Mouse (Mus musculus): ENCODE measurements around the gene Ep400. TPM values are rescaled to one million over a fixed set of nuclear protein-coding genes. Genes with fewer than 3 reads are reported as not detected.
A peak's percentile ranks its signal among the peaks of the same experiment; 100 is the strongest.
"Not testable (repeated sequence)": the region's sequence is repeated elsewhere in the genome, so short reads cannot be mapped to it uniquely, and the experiment has no call there.

Ep400 gene
- total RNA-seq, 1 experiment from 2014 or later, result 47.0 TPM

DNA sequence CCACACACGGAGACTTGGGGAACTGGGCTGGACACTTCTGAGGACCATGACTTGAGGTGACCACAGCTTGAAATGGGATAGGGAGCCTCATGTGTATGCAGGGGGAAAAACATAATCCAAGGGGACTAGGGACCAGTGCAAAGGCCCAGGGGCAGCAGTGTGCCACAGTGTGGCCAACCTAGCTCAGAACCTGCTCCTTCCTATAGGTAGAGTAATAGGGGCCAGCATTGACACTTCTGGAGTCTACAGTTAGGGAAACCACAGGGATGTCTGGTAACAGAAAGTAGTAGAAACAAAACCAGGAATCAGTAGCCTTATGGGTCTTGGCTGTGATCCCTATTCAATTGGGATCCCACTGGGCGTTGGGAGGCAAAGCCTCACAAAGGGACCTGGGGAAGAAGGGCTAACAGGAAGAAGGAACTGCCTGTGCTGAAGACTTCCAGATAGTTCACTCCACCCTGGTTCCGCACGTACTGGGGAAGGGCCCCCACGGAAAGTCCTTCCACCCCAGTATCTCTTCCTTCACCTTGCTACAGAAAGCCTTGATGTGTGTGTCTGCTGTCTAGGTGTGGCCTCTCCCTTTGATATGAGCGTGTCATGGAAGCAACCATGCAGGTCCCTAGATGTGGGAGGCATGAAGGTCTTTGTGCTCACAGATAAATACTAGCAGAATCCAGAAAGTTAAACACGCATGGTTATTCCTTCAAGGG, 11.2 kb upstream of the Ep400 start:
- ATAC-seq (replicated peaks in 1 of 2; ENCODE audit: insufficient read depth in 1 of 2, low FRiP score in 2 of 2, low TSS enrichment in 1 of 2, low read depth in 1 of 2, poor library complexity in 2 of 2, severe bottlenecking in 2 of 2), result no peak

- ATAC-seq (replicated peaks in 1 of 2; ENCODE audit: insufficient read depth in 1 of 2, low FRiP score in 2 of 2, low TSS enrichment in 1 of 2, low read depth in 1 of 2, poor library complexity in 2 of 2, severe bottlenecking in 2 of 2), result no peak; a peak in 1 of 4 replicates
Measured at GRCm38 (mm10) chr5:110780761-110781528, 10.4 kb upstream of the Ep400 start.

DNA sequence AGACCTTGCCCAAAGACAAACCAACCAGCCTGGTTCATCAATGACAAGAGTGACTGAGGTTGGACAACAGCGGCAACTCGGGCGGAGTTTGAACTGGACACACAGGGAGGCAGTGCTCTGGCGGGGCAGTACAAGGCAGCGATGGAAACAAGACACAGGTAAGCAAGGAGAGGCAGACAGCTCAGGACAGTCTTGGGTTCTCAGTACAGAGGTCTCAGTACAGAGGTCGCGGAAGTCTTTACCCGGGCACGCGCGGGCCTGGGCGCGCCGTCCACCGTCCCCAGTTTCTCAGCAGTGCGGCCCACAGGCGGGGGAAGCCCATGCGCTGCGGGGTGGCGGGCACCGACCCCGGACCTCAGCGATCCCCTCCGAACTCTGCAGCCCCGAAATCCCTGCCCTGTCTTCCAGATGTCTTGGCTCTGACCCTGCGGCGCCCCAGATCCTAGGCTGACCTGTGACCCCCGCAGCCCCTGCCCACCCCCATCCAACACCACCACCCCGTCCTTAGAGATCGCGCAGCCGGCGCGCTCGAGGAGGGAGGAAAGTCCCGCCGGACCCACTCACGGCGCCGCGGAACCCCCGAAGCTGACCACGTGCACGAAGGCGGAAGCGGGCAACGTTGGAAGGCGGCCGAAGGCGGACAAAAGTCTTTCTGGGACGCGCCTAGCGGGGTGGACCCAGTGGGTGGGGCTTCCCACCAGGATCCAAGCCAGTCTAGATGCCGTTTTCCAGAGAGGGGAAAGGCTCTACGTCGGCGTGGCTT, 9.7 kb upstream of the Ep400 start, which contains the start of gene Pus1:
Gene Pus1 (minus strand): TSS at position 662 of the 763 bp plus-strand sequence.
- ATAC-seq (replicated peaks in 1 of 2; ENCODE audit: insufficient read depth in 1 of 2, low FRiP score in 2 of 2, low TSS enrichment in 1 of 2, low read depth in 1 of 2, poor library complexity in 2 of 2, severe bottlenecking in 2 of 2), result peak; percentile 79 to 84

GRCm38 (mm10) chr5:110779276-110779997, 8.9 kb upstream of the Ep400 start:
- ATAC-seq (replicated peaks in 1 of 2; ENCODE audit: insufficient read depth in 1 of 2, low FRiP score in 2 of 2, low TSS enrichment in 1 of 2, low read depth in 1 of 2, poor library complexity in 2 of 2, severe bottlenecking in 2 of 2), result no peak

DNA sequence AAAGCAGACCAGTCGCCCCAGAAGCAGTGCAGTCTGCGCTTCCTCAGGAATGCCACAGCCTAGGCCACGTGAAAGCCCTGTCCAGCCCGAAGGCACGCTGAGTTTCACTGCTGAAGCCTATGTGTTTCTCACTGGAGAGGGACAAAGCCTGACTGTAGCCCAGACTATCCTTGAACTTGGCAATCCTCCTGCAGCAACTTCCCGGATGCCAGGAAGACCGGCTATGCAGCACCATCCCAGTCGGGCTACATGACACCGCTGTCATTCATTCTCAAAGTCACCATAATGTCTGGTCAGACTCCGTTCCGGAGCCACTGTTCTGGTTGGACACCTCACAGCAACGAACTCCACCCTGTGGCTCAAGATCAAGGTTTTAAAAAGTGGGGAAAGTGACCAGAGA, 7.7 kb upstream of the Ep400 start:
- ATAC-seq (replicated peaks in 1 of 2; ENCODE audit: insufficient read depth in 1 of 2, low FRiP score in 2 of 2, low TSS enrichment in 1 of 2, low read depth in 1 of 2, poor library complexity in 2 of 2, severe bottlenecking in 2 of 2), result no peak

DNA sequence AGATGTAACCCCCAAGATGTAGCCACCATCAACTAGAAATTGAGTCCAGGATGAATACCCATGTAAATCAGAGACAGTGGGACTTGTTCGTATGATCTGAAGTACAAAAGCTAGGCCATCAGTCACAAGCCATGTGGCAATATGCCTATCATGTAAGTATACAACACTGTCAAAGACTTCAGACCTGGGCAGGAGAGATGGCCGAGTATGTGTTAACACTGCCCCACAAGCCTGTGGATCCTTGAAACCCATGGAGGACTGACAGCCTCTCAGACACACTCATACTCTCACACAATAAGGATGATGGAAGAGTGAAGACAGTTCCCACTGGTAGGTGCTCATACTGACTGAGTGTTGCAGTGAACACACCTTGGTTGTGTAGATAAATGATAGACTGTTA, 5.6 kb upstream of the Ep400 start:
- ATAC-seq (replicated peaks in 1 of 2; ENCODE audit: insufficient read depth in 1 of 2, low FRiP score in 2 of 2, low TSS enrichment in 1 of 2, low read depth in 1 of 2, poor library complexity in 2 of 2, severe bottlenecking in 2 of 2), result no peak

- ATAC-seq (replicated peaks in 1 of 2; ENCODE audit: insufficient read depth in 1 of 2, low FRiP score in 2 of 2, low TSS enrichment in 1 of 2, low read depth in 1 of 2, poor library complexity in 2 of 2, severe bottlenecking in 2 of 2), result no peak
Measured at GRCm38 (mm10) chr5:110774511-110774910, 4.0 kb upstream of the Ep400 start.

- not testable (repeated sequence) for ATAC-seq (replicated peaks in 1 of 2; ENCODE audit: insufficient read depth in 1 of 2, low FRiP score in 2 of 2, low TSS enrichment in 1 of 2, low read depth in 1 of 2, poor library complexity in 2 of 2, severe bottlenecking in 2 of 2)
Measured at GRCm38 (mm10) chr5:110772945-110773344, 2.4 kb upstream of the Ep400 start.

- no peak; a peak in 1 of 4 replicates for ATAC-seq (replicated peaks in 1 of 2; ENCODE audit: insufficient read depth in 1 of 2, low FRiP score in 2 of 2, low TSS enrichment in 1 of 2, low read depth in 1 of 2, poor library complexity in 2 of 2, severe bottlenecking in 2 of 2)
Measured at GRCm38 (mm10) chr5:110770031-110770445, 479 bp downstream of the Ep400 start.

DNA sequence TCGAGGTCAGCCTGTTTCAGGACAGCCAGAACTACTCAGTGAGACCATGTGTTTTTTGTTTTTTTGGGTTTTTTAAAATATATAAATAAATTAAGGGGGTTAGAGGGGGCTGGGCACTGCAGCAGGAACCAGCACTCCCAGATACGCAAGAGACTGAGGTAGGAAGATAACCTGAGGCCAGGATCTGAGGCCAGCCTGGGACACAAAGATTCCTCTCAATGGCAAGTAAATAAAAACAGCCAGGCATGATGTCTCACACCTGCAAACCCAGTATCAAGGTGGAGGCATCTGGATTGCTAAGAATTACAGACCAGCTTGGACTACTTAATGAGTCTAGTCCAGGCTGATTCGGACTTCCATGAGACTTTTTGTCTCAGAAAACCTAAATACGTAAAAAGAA, 1.2 kb downstream of the Ep400 start:
- ATAC-seq (replicated peaks in 1 of 2; ENCODE audit: insufficient read depth in 1 of 2, low FRiP score in 2 of 2, low TSS enrichment in 1 of 2, low read depth in 1 of 2, poor library complexity in 2 of 2, severe bottlenecking in 2 of 2), result no peak

DNA sequence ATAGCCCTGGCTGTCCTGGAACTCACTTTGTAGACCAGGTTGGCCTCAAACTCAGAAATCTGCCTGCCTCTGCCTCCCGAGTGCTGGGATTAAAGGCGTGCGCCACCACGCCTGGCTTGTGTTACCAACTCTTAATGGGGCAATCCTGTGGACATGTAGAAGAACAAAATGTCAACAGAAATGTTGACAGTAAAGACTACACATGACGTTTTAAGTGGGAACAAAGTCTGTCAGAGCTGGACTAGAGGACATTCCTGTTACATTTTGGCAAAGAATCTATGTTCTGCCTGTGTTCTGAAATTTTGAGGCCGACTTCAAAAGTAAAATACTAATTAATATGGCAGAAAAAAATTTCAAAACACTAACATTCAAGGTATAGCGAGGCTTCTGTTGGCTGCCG, 6.6 kb downstream of the Ep400 start:
- no peak for ATAC-seq (replicated peaks in 1 of 2; ENCODE audit: insufficient read depth in 1 of 2, low FRiP score in 2 of 2, low TSS enrichment in 1 of 2, low read depth in 1 of 2, poor library complexity in 2 of 2, severe bottlenecking in 2 of 2)

DNA sequence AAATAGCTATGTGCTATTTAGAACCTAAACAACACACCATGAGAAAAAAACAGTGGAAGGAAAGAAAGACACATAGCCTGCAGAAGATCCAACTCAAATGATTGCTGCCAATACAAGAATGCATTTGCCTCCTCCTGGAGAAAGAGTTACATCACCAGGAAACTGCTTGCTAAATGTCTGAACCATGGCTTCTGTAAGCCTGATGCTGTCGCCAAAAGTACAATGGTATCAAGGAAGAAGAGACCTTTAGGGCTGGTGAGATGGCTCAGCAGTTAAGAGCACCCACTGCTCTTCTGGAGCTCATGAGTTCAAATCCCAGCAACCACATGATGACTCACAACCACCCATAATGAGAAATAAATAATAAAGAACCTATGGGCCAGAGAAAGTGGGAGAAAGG, 25.5 kb downstream of the Ep400 start:
- no peak for ATAC-seq (replicated peaks in 1 of 2; ENCODE audit: insufficient read depth in 1 of 2, low FRiP score in 2 of 2, low TSS enrichment in 1 of 2, low read depth in 1 of 2, poor library complexity in 2 of 2, severe bottlenecking in 2 of 2)

DNA sequence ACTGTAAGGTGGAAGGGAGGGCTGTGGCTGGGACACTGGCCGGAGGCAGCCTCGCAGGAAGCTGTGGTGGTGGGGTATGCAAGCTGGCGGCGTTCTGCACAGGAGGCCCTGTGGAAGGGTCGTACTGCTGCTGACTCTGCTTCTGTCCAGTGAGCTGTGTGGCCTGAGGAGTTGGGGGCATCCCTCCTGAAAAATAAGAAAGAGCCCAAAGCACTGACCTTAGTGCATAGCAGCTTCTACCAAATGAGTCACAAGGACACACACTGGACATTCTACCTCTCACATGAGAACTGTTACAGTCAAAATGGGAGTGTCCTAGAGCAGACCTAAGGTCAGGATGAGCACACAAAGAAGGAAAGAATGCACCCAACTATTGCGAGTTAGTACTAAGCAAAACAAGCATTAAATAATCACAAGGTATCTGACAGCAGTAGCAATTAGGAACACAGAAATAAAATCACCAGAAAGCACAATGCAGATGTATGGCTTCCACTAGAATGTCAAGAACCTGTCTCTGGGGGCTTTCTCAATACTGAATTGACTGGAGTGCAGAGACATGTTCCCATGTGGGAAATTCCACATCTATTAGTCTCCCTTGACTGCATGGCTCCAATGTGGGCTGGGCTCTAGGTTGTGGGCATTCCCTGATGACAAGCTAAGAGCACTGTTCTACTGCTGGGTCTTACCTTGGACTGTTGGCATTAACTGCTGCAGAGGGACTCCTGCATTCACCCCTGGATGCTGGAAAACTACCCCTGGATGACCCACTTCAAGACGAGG, 30.8 kb downstream of the Ep400 start:
- 0 out of 4 replicates have a peak, but pooled peaks of 1 of the 2 experiments have one; percentile 32 for ATAC-seq (replicated peaks in 1 of 2; ENCODE audit: insufficient read depth in 1 of 2, low FRiP score in 2 of 2, low TSS enrichment in 1 of 2, low read depth in 1 of 2, poor library complexity in 2 of 2, severe bottlenecking in 2 of 2)

GRCm38 (mm10) chr5:110735606-110736005, 34.9 kb downstream of the Ep400 start:
- no peak for ATAC-seq (replicated peaks in 1 of 2; ENCODE audit: insufficient read depth in 1 of 2, low FRiP score in 2 of 2, low TSS enrichment in 1 of 2, low read depth in 1 of 2, poor library complexity in 2 of 2, severe bottlenecking in 2 of 2)

DNA sequence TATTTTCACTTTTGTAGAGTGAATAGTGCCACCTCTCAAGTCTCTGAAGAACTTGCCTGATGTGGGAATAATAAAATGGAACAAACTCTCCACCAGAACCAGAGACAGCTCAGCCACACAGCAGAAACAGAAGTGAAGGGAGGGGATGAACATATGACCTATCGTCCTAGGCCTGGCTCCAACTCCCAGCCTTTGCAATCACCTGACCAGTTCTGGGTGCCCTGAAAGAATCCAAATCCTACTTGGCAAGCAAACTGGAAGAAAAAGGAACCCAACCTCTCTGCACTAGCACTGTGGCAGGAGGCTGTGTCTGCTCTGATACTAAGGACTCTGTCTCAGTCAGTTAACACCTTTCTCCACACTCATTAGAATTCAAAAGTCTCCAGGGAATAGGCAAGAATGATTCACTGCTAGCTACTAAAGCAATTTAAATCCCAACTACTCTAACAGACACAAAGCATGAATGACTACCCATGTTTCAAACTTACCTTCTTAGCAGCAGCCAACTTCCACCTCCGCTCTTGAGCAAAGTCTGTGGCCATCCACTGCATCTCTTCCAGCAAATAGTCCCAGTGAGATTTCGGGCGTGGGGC, 37.2 kb downstream of the Ep400 start:
- no peak for ATAC-seq (replicated peaks in 1 of 2; ENCODE audit: insufficient read depth in 1 of 2, low FRiP score in 2 of 2, low TSS enrichment in 1 of 2, low read depth in 1 of 2, poor library complexity in 2 of 2, severe bottlenecking in 2 of 2)

GRCm38 (mm10) chr5:110731227-110731626, 39.3 kb downstream of the Ep400 start:
- no peak for ATAC-seq (replicated peaks in 1 of 2; ENCODE audit: insufficient read depth in 1 of 2, low FRiP score in 2 of 2, low TSS enrichment in 1 of 2, low read depth in 1 of 2, poor library complexity in 2 of 2, severe bottlenecking in 2 of 2)

Data from hematopoietic stem cell, adult 5-6 weeks (primary cell).